Mouse (Mus musculus): ENCODE results near the gene 2900026A02Rik.
A peak's percentile ranks its signal among the peaks of the same experiment; 100 is the strongest.

The 2900026A02Rik gene

GRCm38 (mm10) chr5:113173318-113173717 lies 47.7 kb downstream of the 2900026A02Rik start:
- peak; percentile 83 to 87 for DNase-seq

- no peak for DNase-seq
Observed at GRCm38 (mm10) chr5:113171968-113172578, 49.0 kb downstream of the 2900026A02Rik start.

GRCm38 (mm10) chr5:113170064-113170754 lies 50.8 kb downstream of the 2900026A02Rik start:
- DNase-seq = peak; percentile 40 to 55

- DNase-seq = peak; percentile 80 to 81
Observed at GRCm38 (mm10) chr5:113167733-113168132, 53.3 kb downstream of the 2900026A02Rik start.

- peak; percentile 50 to 63 for DNase-seq
Observed at GRCm38 (mm10) chr5:113165481-113165880, 55.6 kb downstream of the 2900026A02Rik start.

GRCm38 (mm10) chr5:113164873-113165441 lies 56.1 kb downstream of the 2900026A02Rik start:
- peak; percentile 79 to 86 for DNase-seq

- DNase-seq = no peak
Observed at GRCm38 (mm10) chr5:113164448-113164847, 56.6 kb downstream of the 2900026A02Rik start.

- DNase-seq = peak; percentile 57 to 67
Observed at GRCm38 (mm10) chr5:113163116-113163515, 57.9 kb downstream of the 2900026A02Rik start.

GRCm38 (mm10) chr5:113162699-113163098 lies 58.3 kb downstream of the 2900026A02Rik start:
- DNase-seq = no peak

GRCm38 (mm10) chr5:113161576-113161975 lies 59.5 kb downstream of the 2900026A02Rik start:
- DNase-seq = no peak

GRCm38 (mm10) chr5:113160320-113160719 lies 60.7 kb downstream of the 2900026A02Rik start:
- no peak for DNase-seq

- DNase-seq = peak in 1 of 2 experiments; percentile 37
Observed at GRCm38 (mm10) chr5:113158759-113159355, 62.2 kb downstream of the 2900026A02Rik start.

GRCm38 (mm10) chr5:113157588-113157987 lies 63.4 kb downstream of the 2900026A02Rik start:
- peak in 1 of 2 experiments; percentile 50 for DNase-seq

- DNase-seq = no peak
Observed at GRCm38 (mm10) chr5:113157006-113157405, 64.0 kb downstream of the 2900026A02Rik start.

GRCm38 (mm10) chr5:113155133-113155532 lies 65.9 kb downstream of the 2900026A02Rik start:
- peak; percentile 89 to 91 for DNase-seq

GRCm38 (mm10) chr5:113154441-113154840 lies 66.6 kb downstream of the 2900026A02Rik start:
- no peak for DNase-seq

- DNase-seq = no peak
Observed at GRCm38 (mm10) chr5:113153508-113153830, 67.6 kb downstream of the 2900026A02Rik start.

GRCm38 (mm10) chr5:113152663-113153507 lies 68.2 kb downstream of the 2900026A02Rik start:
- peak; percentile 57 to 72 for DNase-seq

- peak; percentile 67 to 79 for DNase-seq
Observed at GRCm38 (mm10) chr5:113151554-113152103, 69.4 kb downstream of the 2900026A02Rik start.

GRCm38 (mm10) chr5:113150871-113151553 lies 70.0 kb downstream of the 2900026A02Rik start:
- no peak for DNase-seq

- no peak for DNase-seq
Observed at GRCm38 (mm10) chr5:113149052-113149451, 72.0 kb downstream of the 2900026A02Rik start.
